Mouse (Mus musculus) liver, adult 2 months (tissue): Measurements from ENCODE around the gene Anapc13.

Experiments
- CTCF ChIP-seq: fragments of 200-500 bp; IDR thresholded peaks from 2 replicates; pipeline ENCODE4 v1.5.1; 2011; ENCODE audit warnings: low read depth, low read length, control low read depth
- POLR2A ChIP-seq: fragments of 200-500 bp; IDR thresholded peaks from 2 replicates; pipeline ENCODE4 v1.6.1; 2011; ENCODE audit warnings: low read length, control low read depth; ENCODE audit not compliant: insufficient read depth; ENCODE audit errors: extremely low read depth

- TF ChIP-seq POLR2A = no peak
- TF ChIP-seq CTCF = no peak
Measured at GRCm38 (mm10) chr9:102631589-102632147, 5.6 kb downstream of the Anapc13 start.
